Mouse (Mus musculus) G1E (cell line): Measurements from ENCODE around the gene Fbxo44. TPM values are rescaled to one million over a fixed set of nuclear protein-coding genes. Genes with fewer than 3 reads are reported as not detected.

Source experiments
- ATAC-seq: 2 replicates; pipeline ENCODE4 v1.8.0; 2016; ENCODE audit warnings: mild to moderate bottlenecking; ENCODE audit not compliant: insufficient number of reproducible peaks, poor library complexity, low FRiP score, severe bottlenecking; ENCODE audit errors: extremely low read depth
- DNase-seq: peaks from one replicate; pipeline ENCODE4 v3.0.0; 2012; ENCODE audit warnings: low spot score
- H3K27me3 ChIP-seq: 2 replicates; pipeline ENCODE4 v1.6.1; 2012; ENCODE audit warnings: mild to moderate bottlenecking, low read length, inconsistent platforms; ENCODE audit not compliant: insufficient read depth
- H3K36me3 ChIP-seq: replicated peaks from 2 replicates; pipeline ENCODE3; 2012; ENCODE audit warnings: mild to moderate bottlenecking, inconsistent platforms
- H3K4me1 ChIP-seq: 2 replicates; pipeline ENCODE4 v1.6.1; 2012; ENCODE audit warnings: low read depth, low read length, inconsistent platforms, mixed read lengths; ENCODE audit not compliant: insufficient read depth
- H3K4me3 ChIP-seq: 2 replicates; pipeline ENCODE4 v1.5.1; 2012; ENCODE audit warnings: low read depth, mild to moderate bottlenecking, inconsistent platforms, low read length, moderate library complexity, mixed read lengths
- H3K9me3 ChIP-seq: replicated peaks from 2 replicates; pipeline ENCODE4 v1.6.1; 2012; ENCODE audit warnings: inconsistent platforms
- CTCF ChIP-seq: IDR thresholded peaks from 2 replicates; pipeline ENCODE4 v1.5.1; 2012; ENCODE audit warnings: low read depth, low read length, inconsistent platforms, mixed read lengths
- GATA1 ChIP-seq: IDR thresholded peaks from 2 replicates; pipeline ENCODE4 v1.6.1; 2012; ENCODE audit warnings: borderline replicate concordance, low read length, inconsistent platforms, mixed read lengths
- GATA2 ChIP-seq: IDR thresholded peaks from 2 replicates; pipeline ENCODE4 v1.6.1; 2012; ENCODE audit warnings: low read depth, low read length, inconsistent platforms, borderline replicate concordance
- POLR2AphosphoS5 ChIP-seq: IDR thresholded peaks from 2 replicates; pipeline ENCODE4 v1.6.1; 2012; ENCODE audit warnings: low read depth, low read length, inconsistent platforms; ENCODE audit not compliant: insufficient replicate concordance
- TAL1 ChIP-seq: conservative IDR thresholded peaks from 2 replicates; pipeline ENCODE4 v1.6.1; 2012; ENCODE audit warnings: low read depth, low read length, inconsistent platforms, mixed read lengths
- polyA plus RNA-seq: library from polyadenylated mRNA; stranded (reverse); fragments of >175 nt; gene quantifications from 2 replicates; pipeline ENCODE4 v1.2.3, GENCODE M21; 2012
- total RNA-seq, 2 experiments: library from RNA; stranded (forward) in 1 of 2; stranded (reverse) in 1 of 2; fragments of 200-1000 nt in 1 of 2; fragments of >200 nt in 1 of 2; fragmentation: Nextera tagmentation in 1 of 2; gene quantifications; 2 replicates each; pipeline ENCODE4 v1.2.3; 2014 to 2017

Fbxo44 gene
- total and polyA plus RNA-seq, 3 experiments: 3.0 to 10.1 (median 5.0) TPM

DNA sequence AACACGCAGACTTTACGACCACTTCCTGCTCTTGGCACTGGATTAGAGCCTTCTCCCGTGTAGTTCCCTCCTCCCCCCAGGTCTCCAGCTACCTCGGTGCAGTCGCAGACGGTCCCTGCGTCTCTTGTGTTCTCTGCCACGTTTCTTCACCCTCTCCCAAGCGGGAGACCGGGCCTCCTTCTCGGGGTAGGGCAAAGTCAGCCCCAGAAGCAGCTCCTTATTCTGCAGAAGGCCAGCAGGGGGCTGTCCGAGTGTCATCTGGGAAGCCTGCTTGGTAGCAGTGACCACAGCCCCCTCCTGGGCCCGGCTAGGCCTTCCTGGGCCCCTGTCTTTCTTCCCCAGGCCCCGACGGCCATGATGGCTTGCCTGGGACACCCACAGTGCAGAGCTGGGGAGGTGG is 44.8 kb downstream of the Fbxo44 start:
- DNase-seq: peak; percentile 33
- no peak for TF ChIP-seq POLR2AphosphoS5
- TF ChIP-seq CTCF: no peak
- no peak for TF ChIP-seq GATA2
- ATAC-seq: no peak
- Histone ChIP-seq H3K4me3 (no peak overlapping the region), H3K36me3 (no peaks in the 10 kb centered on the region), H3K9me3 (peaks cover 6% of the 10 kb centered on the region), H3K4me1 (peaks cover 11% of the 10 kb centered on the region), H3K27me3 (peaks cover 23% of the 10 kb centered on the region)

DNA sequence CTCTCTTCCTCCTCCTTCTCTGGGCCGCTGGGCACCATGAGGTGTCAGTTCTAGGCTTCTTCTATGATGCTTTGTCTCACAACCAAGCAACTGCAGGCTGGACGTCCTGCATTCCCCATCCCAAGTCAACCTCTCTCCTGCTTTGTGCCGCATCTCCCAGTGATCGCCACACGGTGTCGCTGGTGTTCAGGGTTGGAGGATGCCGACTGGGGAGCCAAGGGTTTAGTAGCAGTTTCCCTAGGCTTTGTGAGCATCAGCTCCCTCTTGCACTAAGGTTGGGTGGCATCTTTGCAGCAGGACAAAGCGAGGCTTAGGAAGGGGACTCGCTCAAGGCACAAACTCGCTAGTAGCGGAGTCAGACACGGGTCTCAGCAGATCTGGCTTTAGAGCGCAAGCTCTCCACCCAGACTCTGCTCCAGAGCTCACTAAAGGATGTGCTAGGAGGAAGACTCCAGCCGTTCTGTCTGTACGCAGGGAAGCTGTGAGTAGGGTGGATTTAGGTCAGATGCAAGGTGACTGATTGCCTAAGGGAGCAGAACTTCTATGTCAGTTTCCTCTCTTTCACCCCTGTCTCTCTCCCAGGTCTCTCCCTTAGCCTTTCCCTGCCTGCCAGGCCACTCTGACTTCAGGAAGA is 45.4 kb downstream of the Fbxo44 start:
- Histone ChIP-seq H3K36me3 (no peaks in the 10 kb centered on the region), H3K27me3 (peaks cover 26% of the 10 kb centered on the region), H3K9me3 (peaks cover 6% of the 10 kb centered on the region), H3K4me3 (no peak overlapping the region), H3K4me1 (peaks cover 11% of the 10 kb centered on the region)
- TF ChIP-seq TAL1 (no peak), CTCF (peak; percentile 87)
- DNase-seq (peak; percentile 62), ATAC-seq (peak; percentile 75)

DNA sequence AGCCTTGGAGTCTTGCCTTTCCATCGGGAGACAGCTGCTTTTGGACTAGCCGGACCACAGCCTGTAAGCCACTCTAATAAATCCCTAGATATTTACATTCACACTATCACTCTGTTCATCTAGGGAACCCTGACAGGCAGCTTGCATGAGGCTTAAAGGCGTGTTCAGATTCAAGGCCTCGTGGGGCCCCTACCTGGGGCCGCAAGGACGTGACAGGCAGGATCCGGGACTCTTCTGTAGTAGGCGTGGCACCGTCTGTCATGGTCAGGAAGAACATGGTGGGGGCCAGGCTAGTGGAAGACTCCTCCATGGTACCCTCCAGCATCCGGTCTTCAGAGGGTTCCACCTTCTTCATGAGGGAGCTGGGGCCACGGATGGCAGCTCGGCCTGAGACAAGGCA is 47.8 kb downstream of the Fbxo44 start:
- no peak for ATAC-seq
- TF ChIP-seq POLR2AphosphoS5: no peak
- no peak for TF ChIP-seq TAL1
- TF ChIP-seq GATA1: no peak
- no peak for TF ChIP-seq GATA2
- TF ChIP-seq CTCF: no peak
- Histone ChIP-seq H3K9me3 (peaks cover 6% of the 10 kb centered on the region), H3K27me3 (peaks cover 40% of the 10 kb centered on the region), H3K4me1 (peaks cover 11% of the 10 kb centered on the region), H3K4me3 (no peak overlapping the region), H3K36me3 (no peaks in the 10 kb centered on the region)
- no peak for DNase-seq

DNA sequence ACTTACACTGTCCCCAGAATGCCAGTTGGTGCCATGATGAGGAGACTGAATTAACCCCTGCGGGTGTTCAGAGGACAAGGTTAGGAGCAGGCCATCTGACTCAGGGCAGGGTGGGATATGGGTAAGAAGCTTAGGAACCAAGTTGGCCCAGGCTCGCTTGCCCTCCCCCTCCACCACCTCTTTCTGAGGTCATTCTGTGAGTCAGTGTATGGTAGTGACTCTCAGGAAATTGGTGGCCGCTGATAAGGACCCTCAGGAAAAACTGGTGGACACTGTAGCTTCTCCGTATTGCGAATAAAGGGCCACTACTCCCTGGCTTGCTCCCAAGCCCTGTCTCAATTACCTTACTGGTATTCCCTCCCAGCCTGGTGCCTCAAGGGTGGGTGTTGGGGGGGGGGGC is 51.1 kb downstream of the Fbxo44 start:
- Histone ChIP-seq H3K27me3 (peaks cover 42% of the 10 kb centered on the region), H3K4me3 (no peak overlapping the region), H3K4me1 (no peaks in the 10 kb centered on the region; the same call in 1 of the 2 replicates), H3K36me3 (no peaks in the 10 kb centered on the region), H3K9me3 (no peaks in the 10 kb centered on the region)
- no peak for DNase-seq
- ATAC-seq: no peak
- TF ChIP-seq TAL1: no peak
- no peak for TF ChIP-seq CTCF
- TF ChIP-seq GATA1: no peak
- no peak for TF ChIP-seq POLR2AphosphoS5
- no peak for TF ChIP-seq GATA2

DNA sequence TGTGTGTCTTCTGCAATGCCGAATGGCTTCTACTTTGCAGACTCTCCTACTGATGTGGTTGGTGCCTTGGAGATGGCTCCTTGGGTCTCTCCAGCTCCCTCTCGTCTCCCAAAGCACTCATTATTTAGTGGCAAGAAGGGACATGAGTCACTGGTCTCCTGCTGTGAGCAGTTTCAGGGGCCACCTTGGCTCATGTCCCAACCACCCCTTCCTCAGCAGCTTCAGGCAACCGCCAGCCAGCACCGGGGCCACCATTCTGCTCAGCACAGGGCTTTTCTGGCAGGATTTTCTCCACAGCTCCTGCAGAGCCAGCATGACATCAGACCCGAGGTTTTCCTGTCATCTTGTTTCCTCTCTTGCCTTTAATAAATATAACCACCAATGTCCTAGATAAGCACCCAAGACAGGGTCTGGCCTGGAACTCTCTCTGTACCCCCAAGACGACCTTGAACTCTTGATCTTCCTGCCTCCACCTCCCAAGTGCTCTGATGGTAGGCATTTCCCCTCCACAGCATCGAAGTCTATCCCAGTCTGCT is 51.6 kb downstream of the Fbxo44 start:
- H3K27me3 ChIP-seq: peaks cover 36% of the 10 kb centered on the region; the same call in 1 of the 2 replicates
- TF ChIP-seq TAL1 (no peak), GATA1 (no peak), GATA2 (no peak), CTCF (no peak), POLR2AphosphoS5 (no peak)
- no peaks in the 10 kb centered on the region; the same call in 1 of the 2 replicates for H3K4me1 ChIP-seq
- DNase-seq: no peak
- ATAC-seq: no peak
- no peak overlapping the region for H3K4me3 ChIP-seq
- no peaks in the 10 kb centered on the region for H3K9me3 ChIP-seq
- H3K36me3 ChIP-seq: no peaks in the 10 kb centered on the region

DNA sequence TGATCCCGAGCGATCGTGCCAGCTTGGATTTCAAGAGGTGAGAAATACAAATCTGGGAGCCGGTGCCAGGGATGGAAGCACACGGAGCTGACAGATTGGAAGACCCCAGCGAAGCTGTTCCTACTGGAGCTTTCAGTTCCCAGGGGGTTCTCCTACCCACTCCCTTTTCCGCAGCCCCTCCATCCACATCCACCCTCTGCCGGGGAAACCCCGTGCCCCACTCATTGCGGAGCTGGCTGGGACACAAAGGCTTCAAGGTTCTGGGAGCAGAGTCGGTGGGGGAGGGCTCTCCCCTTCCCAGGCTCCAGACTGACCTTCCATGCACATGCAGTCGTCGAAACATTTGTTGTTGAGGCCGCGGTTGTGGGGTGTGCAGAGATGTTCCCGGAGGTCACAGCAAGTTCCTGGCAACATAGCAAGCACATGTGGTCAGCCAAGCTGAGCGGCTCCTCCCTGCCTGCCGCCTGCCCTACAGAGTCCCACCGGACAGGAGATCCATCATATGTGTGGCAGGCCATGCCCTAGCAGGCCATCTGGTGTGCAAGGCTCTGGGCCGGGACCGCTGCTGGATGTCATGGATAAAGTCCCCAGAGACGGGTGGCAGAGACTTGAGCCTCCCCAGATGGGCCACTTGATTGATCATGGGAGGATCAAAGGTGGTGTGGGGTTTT is 52.5 kb downstream of the Fbxo44 start:
- no peak for DNase-seq
- Histone ChIP-seq H3K4me1 (no peaks in the 10 kb centered on the region; the same call in 1 of the 2 replicates), H3K36me3 (no peaks in the 10 kb centered on the region), H3K27me3 (peaks cover 29% of the 10 kb centered on the region; the same call in 1 of the 2 replicates), H3K9me3 (no peaks in the 10 kb centered on the region), H3K4me3 (no peak overlapping the region)
- no peak for ATAC-seq
- TF ChIP-seq TAL1: no peak
- no peak for TF ChIP-seq GATA1
- TF ChIP-seq POLR2AphosphoS5: no peak
- TF ChIP-seq GATA2: no peak
- TF ChIP-seq CTCF: no peak
